Comparison of ENCODE assay signal across 9 mouse cellular contexts in genomic region chr4:127368379-127368973, GRCm38 (mm10). TPM values are rescaled to one million over a fixed set of nuclear protein-coding genes. Genes with fewer than 3 reads are reported as not detected.
A peak's percentile ranks its signal among the peaks of the same experiment; 100 is the strongest.
DNase-seq lines count a peak whose midpoint lies in the region; ATAC-seq and TF ChIP-seq lines count a peak whose summit lies in the region.
"Had no signal": no experiment of that assay in that cellular context is flagged by ENCODE, and none has a peak within 500 bp of the region (broad histone marks: within the 10 kb centered on the region; RNA-seq: fewer than 3 reads in every experiment).

No protein-coding gene starts in this region.

- WGBS in kidney, adult 2 months = 31% methylated on average over 13 of the region's 13 CpGs
- 37% methylated on average over 13 of the region's 13 CpGs for WGBS in kidney, embryonic 15.5 days
- WGBS in forebrain, embryonic 14.5 days = 36% methylated on average over 13 of the region's 13 CpGs
- WGBS in limb, embryonic 13.5 days = 32% methylated on average over 13 of the region's 13 CpGs
- 35% methylated on average over 13 of the region's 13 CpGs for WGBS in thymus, adult 2 months

- no peak overlapping the region for H3K27ac ChIP-seq in kidney, adult 2 months (ENCODE audit: insufficient read depth, low read depth, low read length)
- H3K27ac ChIP-seq in kidney, embryonic 15.5 days = no peak overlapping the region
- H3K27ac ChIP-seq in forebrain, embryonic 14.5 days (ENCODE audit: low read depth, low read length) = no peak overlapping the region
- no peak overlapping the region for H3K27ac ChIP-seq in limb, embryonic 13.5 days
- no peak overlapping the region for H3K27ac ChIP-seq in thymus, adult 2 months (ENCODE audit: control insufficient read depth, insufficient read depth, low read length)
- H3K27ac ChIP-seq: midbrain, embryonic 12.5 days had no signal

- H3K9me3 ChIP-seq in kidney, embryonic 15.5 days (replicated peaks) = no peaks in the 10 kb centered on the region
- H3K9me3 ChIP-seq in forebrain, embryonic 14.5 days (replicated peaks; ENCODE audit: control insufficient read depth, low read length) = no peaks in the 10 kb centered on the region
- no peaks in the 10 kb centered on the region for H3K9me3 ChIP-seq in limb, embryonic 13.5 days
- H3K9me3 ChIP-seq: midbrain, embryonic 12.5 days had no signal

- H3K4me2 ChIP-seq in kidney, embryonic 15.5 days = no peak overlapping the region
- H3K4me2 ChIP-seq in forebrain, embryonic 14.5 days (ENCODE audit: low read length) = no peak overlapping the region
- no peak overlapping the region for H3K4me2 ChIP-seq in limb, embryonic 13.5 days (replicated peaks)
- H3K4me2 ChIP-seq: midbrain, embryonic 12.5 days had no signal

- no peak for ATAC-seq in kidney, embryonic 15.5 days (replicated peaks; ENCODE audit: low FRiP score)
- peak; percentile 71 for ATAC-seq in forebrain, embryonic 14.5 days
- peak; percentile 41; the same call in 1 of the 2 replicates for ATAC-seq in limb, embryonic 13.5 days (ENCODE audit: low FRiP score, low read depth)

- no peak overlapping the region for H3K4me3 ChIP-seq in kidney, adult 2 months (ENCODE audit: insufficient read depth, low read depth, low read length)
- no peak overlapping the region for H3K4me3 ChIP-seq in kidney, embryonic 15.5 days (replicated peaks)
- no peak overlapping the region for H3K4me3 ChIP-seq in forebrain, embryonic 14.5 days (ENCODE audit: low read depth, low read length)
- H3K4me3 ChIP-seq in limb, embryonic 13.5 days = no peak overlapping the region
- H3K4me3 ChIP-seq in thymus, adult 2 months (ENCODE audit: control insufficient read depth, insufficient read depth, low read length) = no peak overlapping the region
- H3K4me3 ChIP-seq: midbrain, embryonic 12.5 days had no signal

- H3K4me1 ChIP-seq in kidney, adult 2 months (ENCODE audit: control insufficient read depth, insufficient read depth, low read length) = no peaks in the 10 kb centered on the region
- peaks cover 15% of the 10 kb centered on the region for H3K4me1 ChIP-seq in kidney, embryonic 15.5 days
- no peaks in the 10 kb centered on the region for H3K4me1 ChIP-seq in forebrain, embryonic 14.5 days (ENCODE audit: control insufficient read depth, insufficient read depth, low read length)
- H3K4me1 ChIP-seq in limb, embryonic 13.5 days = peaks cover 17% of the 10 kb centered on the region
- no peaks in the 10 kb centered on the region for H3K4me1 ChIP-seq in thymus, adult 2 months (replicated peaks; ENCODE audit: control insufficient read depth, insufficient read depth, low read length)

- H3K9ac ChIP-seq in kidney, embryonic 15.5 days = no peak overlapping the region
- H3K9ac ChIP-seq in forebrain, embryonic 14.5 days (ENCODE audit: low read length) = no peak overlapping the region
- H3K9ac ChIP-seq in limb, embryonic 13.5 days = no peak overlapping the region
- H3K9ac ChIP-seq: midbrain, embryonic 12.5 days had no signal

- no peak for TF ChIP-seq POLR2A in kidney, adult 2 months (IDR thresholded peaks at IDR 0.05; ENCODE audit: low read depth, low read length)
- TF ChIP-seq POLR2A in thymus, adult 2 months (IDR thresholded peaks at IDR 0.05; ENCODE audit: control insufficient read depth, extremely low read depth, insufficient read depth, low read length, poor library complexity) = no peak

- no peaks in the 10 kb centered on the region for H3K27me3 ChIP-seq in kidney, adult 2 months (replicated peaks; ENCODE audit: control insufficient read depth, insufficient read depth, low read length)
- H3K27me3 ChIP-seq in kidney, embryonic 15.5 days = peaks cover 9% of the 10 kb centered on the region
- H3K27me3 ChIP-seq in forebrain, embryonic 14.5 days (replicated peaks; ENCODE audit: control insufficient read depth, insufficient read depth, low read length) = no peaks in the 10 kb centered on the region
- peaks cover 12% of the 10 kb centered on the region; the same call in 1 of the 2 replicates for H3K27me3 ChIP-seq in limb, embryonic 13.5 days
- no peaks in the 10 kb centered on the region for H3K27me3 ChIP-seq in thymus, adult 2 months (ENCODE audit: control insufficient read depth, insufficient read depth, low read length)

- TF ChIP-seq CTCF in kidney, adult 2 months (conservative IDR thresholded peaks at IDR 0.05; ENCODE audit: insufficient read depth, insufficient read length, low read depth, low read length) = peak; percentile 96
- TF ChIP-seq CTCF in thymus, adult 2 months (IDR thresholded peaks at IDR 0.05; ENCODE audit: borderline replicate concordance, control insufficient read depth, extremely low read depth, insufficient read depth, low read length, poor library complexity) = peak; percentile 79

- H3K36me3 ChIP-seq in kidney, adult 2 months (ENCODE audit: control insufficient read depth, insufficient read depth, low read length) = no peaks in the 10 kb centered on the region
- no peaks in the 10 kb centered on the region for H3K36me3 ChIP-seq in kidney, embryonic 15.5 days
- no peaks in the 10 kb centered on the region for H3K36me3 ChIP-seq in forebrain, embryonic 14.5 days (ENCODE audit: control insufficient read depth, insufficient read depth, low read length)
- no peaks in the 10 kb centered on the region for H3K36me3 ChIP-seq in limb, embryonic 13.5 days
- H3K36me3 ChIP-seq in thymus, adult 2 months (ENCODE audit: control insufficient read depth, insufficient read depth, low read length) = no peaks in the 10 kb centered on the region
- H3K36me3 ChIP-seq: midbrain, embryonic 12.5 days had no signal

- DNase-seq in kidney, adult 2 months = peak; percentile 39
- peak; percentile 65 for DNase-seq in cerebellum, adult 11 months
- peak; percentile 82 for DNase-seq in forebrain, embryonic 14.5 days (ENCODE audit: low spot score)
- DNase-seq in induced T-regulatory cell, adult 2 months (ENCODE audit: low read depth) = peak; percentile 32
- peak; percentile 82 for DNase-seq in neural tube, embryonic 10.5 days (ENCODE audit: extremely low spot score, low spot score)
- peak; percentile 63 for DNase-seq in thymus, adult 2 months

RNA-seq across cellular contexts. Expression of gene Gjb5, which starts 10.5 kb away (rescaled TPM):
- polyA plus RNA-seq in kidney, adult 2 months (2012; rRNA removed) = 0.67 and 0.75 TPM in 2 replicates
- polyA plus RNA-seq in kidney, embryonic 15.5 days (2015; fragmentation: Nextera tagmentation; extraction: Ambion mirVana) = 2.2 and 2.4 TPM in 2 replicates
- 0.10 and 0.21 TPM in 2 replicates for polyA plus RNA-seq in forebrain, embryonic 14.5 days (2014; fragmentation: Nextera tagmentation; extraction: Ambion mirVana)
- 0.46 and 0.48 TPM in 2 replicates for polyA plus RNA-seq in limb, embryonic 13.5 days (2015; fragmentation: Nextera tagmentation; extraction: Ambion mirVana)
- 0.27 and 0.78 TPM in 2 replicates for polyA plus RNA-seq in thymus, adult 2 months (2012; rRNA removed)

RNA-seq across cellular contexts. Expression of gene Gjb4, which starts 14.6 kb away (rescaled TPM):
- polyA plus RNA-seq in kidney, adult 2 months (2012; rRNA removed) = 1.4 and 1.5 TPM in 2 replicates
- polyA plus RNA-seq in kidney, embryonic 15.5 days (2015; fragmentation: Nextera tagmentation; extraction: Ambion mirVana) = 0.85 and 1.1 TPM in 2 replicates
- polyA plus RNA-seq in forebrain, embryonic 14.5 days (2014; fragmentation: Nextera tagmentation; extraction: Ambion mirVana) = not detected in 2 replicates
- polyA plus RNA-seq in limb, embryonic 13.5 days (2015; fragmentation: Nextera tagmentation; extraction: Ambion mirVana) = not detected in 2 replicates
- polyA plus RNA-seq in thymus, adult 2 months (2012; rRNA removed) = 0.47 and 0.49 TPM in 2 replicates
- polyA plus RNA-seq: midbrain, embryonic 12.5 days had no signal

RNA-seq across cellular contexts. Expression of gene Gjb3, which starts 37.8 kb away (rescaled TPM):
- polyA plus RNA-seq in kidney, adult 2 months (2012; rRNA removed) = 0.24 and 0.44 TPM in 2 replicates
- 1.4 and 1.7 TPM in 2 replicates for polyA plus RNA-seq in kidney, embryonic 15.5 days (2015; fragmentation: Nextera tagmentation; extraction: Ambion mirVana)
- polyA plus RNA-seq in forebrain, embryonic 14.5 days (2014; fragmentation: Nextera tagmentation; extraction: Ambion mirVana) = not detected in 2 replicates
- polyA plus RNA-seq in limb, embryonic 13.5 days (2015; fragmentation: Nextera tagmentation; extraction: Ambion mirVana) = 3.4 and 3.5 TPM in 2 replicates
- 1.8 and 2.0 TPM in 2 replicates for polyA plus RNA-seq in thymus, adult 2 months (2012; rRNA removed)

RNA-seq across cellular contexts. Expression of gene Gja4, which starts 54.6 kb away (rescaled TPM):
- 17.8 and 19.2 TPM in 2 replicates for polyA plus RNA-seq in kidney, adult 2 months (2012; rRNA removed)
- 24.9 and 30.5 TPM in 2 replicates for polyA plus RNA-seq in kidney, embryonic 15.5 days (2015; fragmentation: Nextera tagmentation; extraction: Ambion mirVana)
- polyA plus RNA-seq in forebrain, embryonic 14.5 days (2014; fragmentation: Nextera tagmentation; extraction: Ambion mirVana) = 20.9 and 21.4 TPM in 2 replicates
- 14.5 and 16.4 TPM in 2 replicates for polyA plus RNA-seq in limb, embryonic 13.5 days (2015; fragmentation: Nextera tagmentation; extraction: Ambion mirVana)
- 8.4 and 13.4 TPM in 2 replicates for polyA plus RNA-seq in thymus, adult 2 months (2012; rRNA removed)

Comparison
In these comparisons a context has a peak if more than half of its experiments do, and no peak if none do; other contexts are left out.
1. DNase-seq: peak in every context shown above with its lines; median percentile 82 in forebrain, embryonic 14.5 days; 82 in neural tube, embryonic 10.5 days; 65 in cerebellum, adult 11 months; 63 in thymus, adult 2 months; 39 in kidney, adult 2 months; 32 in induced T-regulatory cell, adult 2 months.